Mouse (Mus musculus) G1E-ER4 (cell line): ENCODE measurements around the gene Eps8. TPM values are rescaled to one million over a fixed set of nuclear protein-coding genes. Genes with fewer than 3 reads are reported as not detected.

ENCODE experiments used
- GATA1 ChIP-seq: IDR thresholded peaks from one replicate; pipeline ENCODE4 v1.8.0; 2012; ENCODE audit warnings: low read length, inconsistent platforms
- polyA plus RNA-seq: library from polyadenylated mRNA; stranded (reverse); fragments of >175 nt; gene quantifications from 2 replicates; pipeline ENCODE4 v1.2.3, GENCODE M21; 2012

Gene Eps8
- not detected in 2 replicates for polyA plus RNA-seq

DNA sequence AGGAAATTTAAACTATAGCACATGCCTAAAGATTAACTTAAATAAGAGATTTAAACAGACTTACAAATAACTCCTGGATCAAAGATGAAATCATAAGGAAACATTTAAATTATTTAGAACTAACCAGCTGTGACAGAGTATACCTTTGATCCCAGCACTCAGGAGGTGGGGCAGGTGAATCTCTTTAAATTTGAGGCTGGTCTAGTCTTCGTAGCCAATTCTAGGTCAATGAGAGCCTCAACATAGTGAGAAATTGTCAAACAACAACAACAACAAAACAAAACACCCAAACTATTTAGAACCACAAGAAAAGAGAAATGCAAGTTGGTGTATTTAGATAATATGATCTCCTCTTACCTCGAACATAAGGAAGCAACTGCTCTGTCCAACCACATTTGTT, at the start of gene Eps8:
Eps8 (minus strand) TSS at position 101 of the 400 bp plus-strand sequence.
- no peak for TF ChIP-seq GATA1

DNA sequence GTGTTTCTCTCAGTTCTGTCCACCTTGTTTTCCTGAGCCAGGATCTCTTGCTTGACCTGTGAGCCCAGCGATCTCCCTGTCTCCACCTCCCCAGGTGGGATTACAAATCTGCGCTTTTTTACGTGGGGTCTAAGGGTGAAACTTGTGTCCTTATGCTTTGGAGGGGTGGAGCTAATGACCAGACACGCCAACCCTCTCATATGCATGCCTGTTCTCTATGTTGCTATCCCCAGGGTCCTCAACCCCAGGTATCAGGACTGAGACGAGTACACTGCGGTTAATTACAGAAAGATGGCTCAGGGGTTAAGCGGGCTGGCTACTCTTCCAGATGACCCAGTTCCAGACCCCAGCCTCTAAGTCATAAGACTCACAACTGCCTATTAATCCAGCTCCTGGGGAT, 48.8 kb upstream of the Eps8 start:
- TF ChIP-seq GATA1: no peak

DNA sequence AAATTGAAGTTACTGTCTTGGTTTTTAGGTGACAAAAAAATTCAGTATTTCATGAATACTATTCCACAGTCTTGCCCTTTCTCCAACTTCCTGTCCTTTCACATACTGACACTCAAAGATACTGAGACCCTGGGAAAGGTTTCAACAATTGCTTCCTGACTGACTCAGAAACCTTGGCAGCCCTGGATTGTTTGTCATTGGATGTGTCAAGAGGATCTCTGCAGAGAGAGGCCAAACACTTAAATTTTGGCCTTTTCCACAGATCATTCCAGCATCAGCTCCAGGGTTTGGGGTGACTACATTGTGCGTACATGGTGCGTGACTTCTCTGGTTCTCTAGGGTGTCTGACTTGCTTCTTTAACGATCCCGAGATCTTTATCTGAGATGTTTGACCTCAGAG, 48.2 kb upstream of the Eps8 start:
- no peak for TF ChIP-seq GATA1

DNA sequence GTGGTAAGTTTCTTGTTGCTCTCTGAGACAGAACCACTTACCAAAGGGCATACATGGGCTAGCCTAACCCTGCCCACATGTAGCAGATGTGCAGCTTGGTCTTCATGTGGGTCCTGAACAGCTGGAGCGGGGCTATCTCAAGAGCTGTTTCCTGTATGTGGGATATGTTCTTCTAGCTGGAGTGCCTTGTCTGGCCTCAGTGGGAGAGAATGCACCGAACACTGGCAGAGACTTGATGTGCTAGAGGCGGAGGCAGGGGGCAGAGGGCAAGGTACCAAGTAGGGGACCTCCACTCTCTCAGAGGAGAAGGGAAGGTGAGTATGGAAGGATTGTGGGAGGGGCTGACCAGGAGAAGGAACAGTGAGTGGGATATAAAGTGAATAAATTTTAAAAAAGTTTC, 47.5 kb upstream of the Eps8 start:
- TF ChIP-seq GATA1: no peak

DNA sequence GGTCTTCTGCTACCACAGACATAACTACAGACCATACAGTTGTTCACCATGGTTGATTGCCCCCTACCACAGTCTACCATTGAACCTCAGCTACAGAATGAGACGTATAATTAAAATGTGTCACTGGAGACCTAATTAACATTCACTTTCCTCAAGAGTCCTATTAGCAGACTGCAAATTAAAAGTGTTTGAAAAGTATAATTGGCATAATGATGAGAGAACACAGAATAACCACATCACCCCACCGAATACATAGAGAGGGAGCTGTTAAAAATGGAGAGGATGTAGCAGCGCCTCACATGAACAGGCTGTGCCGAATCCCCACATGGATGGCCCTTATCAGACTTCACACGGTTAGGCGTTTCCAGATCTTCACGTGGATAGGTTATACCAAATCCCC, 44.8 kb upstream of the Eps8 start:
- no peak for TF ChIP-seq GATA1

DNA sequence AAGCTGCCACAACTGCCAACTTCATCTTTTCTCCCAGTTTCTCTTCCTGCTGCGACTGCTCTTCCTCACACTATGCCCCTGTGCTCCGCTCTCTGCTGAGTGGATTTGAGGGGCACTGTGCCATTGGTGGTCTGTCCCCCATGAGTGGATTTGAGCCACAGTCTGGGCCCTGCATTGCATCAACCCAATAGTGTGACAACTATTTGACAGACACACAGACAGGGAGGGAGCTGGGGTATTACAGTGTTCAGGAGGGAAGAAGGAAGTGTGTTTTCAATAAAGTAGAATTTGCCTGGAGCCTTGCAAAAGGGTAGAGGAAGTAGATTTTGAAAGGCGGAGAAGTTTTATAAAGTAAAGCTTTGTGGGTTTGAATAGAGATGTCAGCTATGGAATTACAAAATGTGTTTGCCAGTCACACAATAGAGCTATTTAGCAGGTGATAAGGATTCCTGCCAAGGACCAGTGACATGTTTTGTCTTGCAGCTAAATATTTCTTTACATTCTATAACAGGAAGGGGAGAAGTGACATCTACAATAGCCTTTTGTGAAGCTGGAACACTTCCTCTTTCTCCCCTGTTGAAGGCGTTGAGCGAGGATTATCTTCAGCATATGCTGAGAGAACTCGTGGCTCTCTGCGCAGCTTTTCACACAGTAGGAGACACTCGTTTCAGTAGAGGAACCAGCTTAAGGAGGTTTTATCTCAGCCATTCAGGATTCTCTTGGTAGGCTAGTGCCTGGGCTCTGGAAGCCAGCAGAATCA, 41.9 kb upstream of the Eps8 start:
- TF ChIP-seq GATA1: no peak

DNA sequence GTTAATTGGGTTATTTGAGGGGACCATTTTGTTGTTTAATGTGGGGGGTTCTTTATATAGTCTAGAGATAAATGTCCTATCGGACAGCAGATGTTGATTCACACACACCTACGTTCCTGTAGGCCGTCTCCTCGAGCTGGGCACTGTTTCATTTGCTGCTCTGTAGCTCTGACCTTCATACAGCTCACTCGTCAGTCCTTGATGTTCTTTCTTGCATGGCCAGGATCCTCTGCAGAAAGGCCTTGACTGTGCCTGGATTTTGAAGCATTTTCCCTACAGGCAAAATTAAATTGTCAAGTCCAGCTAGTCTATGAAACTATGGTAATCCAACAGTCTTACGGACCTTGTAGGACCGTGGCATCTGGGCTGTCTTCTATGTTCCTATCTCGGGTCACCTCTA, 40.4 kb upstream of the Eps8 start:
- TF ChIP-seq GATA1: no peak

DNA sequence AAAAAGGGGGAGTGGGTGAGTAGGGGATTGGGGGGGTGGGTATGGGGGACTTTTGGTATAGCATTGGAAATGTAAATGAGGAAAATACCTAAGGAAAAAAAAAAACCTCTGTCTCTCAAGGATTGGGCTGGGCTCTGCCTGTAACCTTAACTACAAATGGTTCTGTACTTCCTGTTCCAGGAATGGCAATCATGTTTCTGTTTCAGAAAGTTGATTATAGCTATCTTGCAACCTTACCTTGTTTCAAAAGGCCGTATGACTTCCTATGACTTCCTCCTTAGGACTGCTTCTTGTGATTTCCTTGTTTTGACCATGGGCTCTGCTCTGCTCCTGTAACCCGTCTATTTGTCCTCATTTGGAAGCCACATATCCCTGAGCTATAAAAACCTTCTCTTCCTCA, 39.6 kb upstream of the Eps8 start:
- no peak for TF ChIP-seq GATA1

DNA sequence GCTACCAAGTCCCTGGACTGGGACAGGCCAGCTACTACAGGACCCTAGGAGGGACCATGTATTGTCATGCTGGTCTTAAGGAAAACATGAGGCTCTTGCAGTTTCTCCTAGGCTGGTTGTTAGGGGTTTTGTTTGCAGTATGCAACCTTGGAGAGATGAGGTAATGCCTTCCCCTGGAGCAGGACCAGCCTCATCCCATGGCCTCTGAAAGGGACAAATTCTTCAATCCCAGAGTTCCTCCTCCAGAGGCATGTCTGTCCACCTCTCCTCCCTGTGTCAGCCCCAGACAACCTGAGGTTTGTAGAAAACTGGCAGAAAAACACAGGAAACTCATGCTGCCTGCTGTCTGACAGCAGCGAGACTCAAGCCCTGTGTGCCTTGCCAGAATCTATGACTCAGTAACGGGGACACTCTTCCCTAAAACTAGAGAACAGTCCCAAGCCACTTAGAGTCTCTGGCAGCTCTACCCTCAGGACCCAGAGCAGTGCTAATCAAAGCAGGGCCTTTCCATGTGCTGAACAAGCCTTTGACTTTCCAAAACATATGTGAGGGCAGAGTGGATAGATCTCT, 36.0 kb upstream of the Eps8 start:
- TF ChIP-seq GATA1: no peak

DNA sequence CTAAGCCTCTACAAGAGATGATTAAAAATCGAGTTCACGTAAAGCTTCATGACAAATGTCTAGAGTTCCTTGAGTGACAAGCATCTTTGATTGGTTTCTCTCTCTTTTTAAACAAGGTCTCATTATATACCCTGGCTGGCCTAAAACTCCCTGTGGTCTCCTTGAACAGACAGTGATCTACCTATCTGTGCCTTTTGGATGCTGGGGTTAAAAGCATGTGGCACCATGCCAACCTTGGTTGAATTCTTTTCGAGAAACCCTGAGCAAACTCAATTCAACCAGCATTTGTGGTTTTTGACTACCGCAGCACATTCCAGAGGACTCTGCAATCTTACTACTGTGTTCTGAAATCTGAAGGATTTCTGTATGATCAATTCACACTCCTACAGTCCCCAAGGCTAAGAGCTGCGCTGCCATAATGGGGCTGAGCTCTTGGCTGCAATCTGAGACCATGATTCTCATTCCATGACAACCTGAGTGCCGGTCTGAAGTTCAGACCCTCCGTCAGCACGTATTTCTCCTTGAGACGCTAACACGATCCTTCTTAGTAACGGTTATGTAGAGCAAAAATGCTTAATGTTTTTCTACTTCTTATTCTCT, 33.9 kb upstream of the Eps8 start:
- no peak for TF ChIP-seq GATA1

DNA sequence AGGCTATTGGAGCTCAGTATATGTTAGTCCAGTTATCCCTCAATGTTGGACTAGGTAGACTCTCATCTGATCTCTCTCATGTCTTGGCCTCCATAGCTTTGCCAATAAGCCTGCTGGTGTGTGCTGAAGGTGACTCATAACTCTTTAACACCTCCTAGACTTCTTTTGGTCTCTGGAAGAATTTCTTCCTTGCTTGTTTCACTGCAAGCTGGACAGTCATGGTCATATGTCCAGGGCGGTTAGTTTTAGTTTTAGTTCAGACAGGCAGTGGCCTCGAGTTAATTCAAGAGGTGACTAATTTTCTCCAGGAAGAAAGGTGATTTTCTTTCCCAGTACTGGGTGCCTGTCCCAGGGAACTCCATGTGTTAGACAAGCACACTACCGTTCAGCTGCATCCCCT, 33.4 kb upstream of the Eps8 start:
- no peak for TF ChIP-seq GATA1

DNA sequence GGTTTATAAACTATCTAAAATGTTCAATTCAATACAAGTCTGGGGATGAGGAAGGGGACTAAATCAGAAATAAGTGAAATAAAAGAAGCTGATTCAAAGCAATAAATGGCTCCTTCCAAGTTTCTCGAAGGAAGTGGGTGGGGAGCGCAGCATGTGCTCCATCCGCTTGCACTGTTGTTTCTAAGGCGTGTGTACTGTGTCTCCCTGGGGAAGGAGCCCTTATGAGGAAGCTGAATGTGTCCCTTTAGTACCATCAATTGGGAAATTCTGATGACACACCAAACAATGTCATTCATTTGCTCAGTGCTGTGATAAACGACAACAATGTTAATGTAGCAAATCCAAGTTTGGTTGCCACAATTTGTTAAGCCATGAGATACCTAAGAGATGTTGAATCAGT, 33.0 kb upstream of the Eps8 start:
- no peak for TF ChIP-seq GATA1

DNA sequence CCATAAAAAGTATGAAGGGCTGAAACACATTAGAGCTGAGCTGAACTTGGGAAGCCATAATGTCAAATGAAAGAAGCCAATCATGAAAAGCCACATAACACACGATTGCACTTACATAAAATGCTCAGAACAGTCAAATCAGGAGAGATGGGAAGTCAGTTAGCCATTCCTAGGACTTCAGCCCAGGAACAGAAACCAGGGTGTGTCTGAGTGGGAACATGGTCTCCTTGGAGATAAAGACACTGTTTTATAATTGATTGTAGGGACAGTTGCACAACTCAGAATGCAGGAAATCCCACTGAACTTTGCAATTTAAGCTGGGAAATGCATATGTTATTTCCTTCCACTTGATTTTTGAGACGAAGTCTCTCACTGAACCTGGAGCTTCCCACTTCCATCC, 28.0 kb upstream of the Eps8 start:
- TF ChIP-seq GATA1: no peak

DNA sequence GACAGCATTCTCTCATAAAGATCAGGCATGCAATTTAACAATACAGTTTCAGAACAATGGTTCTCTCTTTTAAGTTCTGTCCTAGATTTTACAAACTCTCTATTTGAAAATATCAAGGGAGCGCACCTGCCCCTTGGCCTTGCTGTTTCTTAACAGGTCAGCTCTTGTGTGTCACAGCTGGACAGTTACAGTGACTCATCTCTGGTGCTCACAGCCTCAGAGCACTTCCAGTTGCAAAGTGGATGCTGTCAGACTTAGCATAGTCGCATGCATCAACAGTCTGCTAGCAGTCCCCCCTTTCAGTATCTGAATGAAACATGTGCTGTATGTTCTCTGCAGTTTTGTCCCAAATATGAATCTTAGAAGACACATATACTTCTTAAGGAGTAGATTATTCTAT, 26.3 kb upstream of the Eps8 start:
- TF ChIP-seq GATA1: no peak

DNA sequence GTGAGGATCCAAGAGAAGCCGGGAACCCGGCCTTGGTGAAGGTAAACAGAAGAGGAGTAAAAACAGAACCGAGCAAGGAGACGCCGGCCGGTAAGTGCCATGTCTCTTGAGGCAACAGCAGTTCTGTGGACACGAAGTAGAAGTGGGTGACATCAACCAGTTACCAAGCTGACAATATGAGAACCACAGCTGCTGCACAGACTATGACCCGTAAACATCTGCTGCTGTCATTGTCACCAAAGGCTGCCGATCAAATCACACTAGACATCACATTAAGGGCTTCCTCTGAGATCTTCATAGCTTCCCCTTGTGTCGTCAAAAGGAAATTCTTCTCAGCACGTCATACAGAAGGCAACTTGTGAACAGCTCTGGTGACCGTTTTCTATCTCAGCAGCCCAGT, 21.9 kb upstream of the Eps8 start:
- TF ChIP-seq GATA1: no peak

DNA sequence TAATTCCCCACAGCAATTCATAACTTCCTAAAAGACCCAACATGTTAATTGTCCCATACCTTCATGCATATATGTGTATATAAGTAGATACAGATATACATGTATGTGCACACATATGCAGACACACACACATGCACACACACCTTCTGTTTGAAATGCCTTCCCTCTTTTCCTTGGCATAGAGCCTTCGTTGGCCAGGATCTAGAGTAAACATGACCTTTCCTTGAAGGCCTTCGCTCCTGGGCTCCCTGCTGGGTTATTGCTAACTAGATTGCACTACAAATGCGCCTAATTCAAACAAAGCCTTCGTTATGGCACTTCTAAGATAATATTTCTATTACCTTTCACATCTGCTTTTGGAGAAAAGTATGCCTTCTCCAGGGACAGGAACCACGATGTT, 20.9 kb upstream of the Eps8 start:
- no peak for TF ChIP-seq GATA1

DNA sequence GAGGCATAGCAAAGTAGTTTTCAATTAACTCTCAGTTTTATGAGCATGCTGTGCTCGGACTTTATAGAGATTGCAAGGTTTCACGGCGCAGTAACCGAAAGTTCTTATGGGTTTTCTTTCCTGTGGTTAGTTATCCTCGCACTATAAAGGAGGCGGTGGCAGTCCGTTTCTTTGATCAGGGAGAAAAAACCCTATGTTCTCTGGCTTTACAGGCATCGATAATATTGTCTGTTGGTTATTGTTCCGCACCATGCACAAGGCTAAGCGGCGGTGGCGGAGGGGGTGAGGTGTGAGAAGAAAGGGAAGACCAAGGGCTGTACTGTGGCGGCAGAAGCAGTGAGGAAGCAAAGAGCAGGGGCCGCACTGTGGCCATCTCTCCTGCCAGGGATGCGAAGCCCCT, 18.6 kb upstream of the Eps8 start:
- no peak for TF ChIP-seq GATA1

DNA sequence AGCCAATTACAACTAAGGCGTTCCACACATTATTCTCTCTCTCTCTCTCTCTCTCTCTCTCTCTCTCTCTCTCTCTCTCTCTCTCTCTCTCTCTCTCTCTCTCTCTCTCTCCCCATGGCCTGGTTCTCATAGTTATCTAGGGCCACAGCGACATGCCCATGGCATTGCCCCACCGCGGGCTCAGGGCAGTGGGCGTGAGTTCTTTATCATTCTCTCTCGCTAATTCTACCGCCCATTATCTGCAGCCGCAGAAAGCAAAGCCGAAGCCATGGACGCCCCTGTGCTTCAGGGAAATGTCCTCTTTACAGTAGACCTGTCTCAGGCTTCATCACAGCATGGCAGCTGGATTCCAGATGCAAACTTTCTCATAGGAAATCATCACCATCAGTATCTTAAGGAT, 16.9 kb upstream of the Eps8 start:
- TF ChIP-seq GATA1: no peak
